Mouse (Mus musculus) liver, embryonic 12.5 days (tissue): ENCODE measurements around the gene Ribc2. TPM values are rescaled to one million over a fixed set of nuclear protein-coding genes. Genes with fewer than 3 reads are reported as not detected.

Experiments
- ATAC-seq: fragments of 200-750 bp; cut with Nextera tagmentation; 2 replicates; pipeline ENCODE4 v1.8.0; 2017; ENCODE audit warnings: moderate number of reproducible peaks, mild to moderate bottlenecking, moderate library complexity
- H3K27ac ChIP-seq: fragments of 300-500 bp; sonication (generic); 2 replicates; pipeline ENCODE4 v1.5.1; 2016; ENCODE audit warnings: mild to moderate bottlenecking
- H3K27me3 ChIP-seq: fragments of 300-500 bp; sonication (generic); replicated peaks from 2 replicates; pipeline ENCODE4 v1.6.1; 2016; ENCODE audit warnings: mild to moderate bottlenecking, moderate library complexity
- H3K36me3 ChIP-seq: fragments of 300-500 bp; sonication (generic); 2 replicates; pipeline ENCODE4 v1.6.1; 2016; ENCODE audit warnings: mild to moderate bottlenecking, moderate library complexity
- H3K4me1 ChIP-seq: fragments of 300-500 bp; sonication (generic); 2 replicates; pipeline ENCODE4 v1.6.1; 2016
- H3K4me2 ChIP-seq: fragments of 300-500 bp; sonication (generic); 2 replicates; pipeline ENCODE4 v1.6.1; 2016; ENCODE audit warnings: mild to moderate bottlenecking, moderate library complexity
- H3K4me3 ChIP-seq: fragments of 300-500 bp; sonication (generic); 2 replicates; pipeline ENCODE4 v1.5.1; 2016; ENCODE audit warnings: mild to moderate bottlenecking, moderate library complexity
- H3K9ac ChIP-seq: fragments of 300-500 bp; sonication (generic); 2 replicates; pipeline ENCODE4 v1.6.1; 2016; ENCODE audit warnings: mild to moderate bottlenecking, moderate library complexity
- H3K9me3 ChIP-seq: fragments of 300-500 bp; sonication (generic); replicated peaks from 2 replicates; pipeline ENCODE4 v1.6.1; 2016; ENCODE audit warnings: mild to moderate bottlenecking, moderate library complexity
- WGBS: fragments of 180-500 bp; shearing (Covaris S2); methylation state at CpG from one replicate; pipeline ENCODE4 v1.1.7; 2016; ENCODE audit not compliant: insufficient replicate concordance; 5-methylcytosine and 5-hydroxymethylcytosine counted together
- polyA plus RNA-seq: library from polyadenylated mRNA; unstranded; fragments of >200 nt; fragmentation: Nextera tagmentation; extraction: Ambion mirVana; gene quantifications from 2 replicates; pipeline ENCODE4 v1.2.1, GENCODE M21; 2016

Ribc2 gene
- not detected in 2 replicates for polyA plus RNA-seq

GRCm38 (mm10) chr15:85131275-85132192 is at the start of gene Ribc2, which contains the start of gene Smc1b:
Gene Ribc2 (plus strand): TSS chr15:85132078.
Gene Smc1b (minus strand): TSS chr15:85131964.
- no peak within 1 kb of the TSS for H3K9ac ChIP-seq
- peak within 1 kb of the TSS; percentile 41 for H3K4me2 ChIP-seq
- WGBS: 29% methylated on average over 56 of the region's 58 CpGs
- no peak within 1 kb of the TSS for H3K27ac ChIP-seq
- no peaks in the 10 kb centered on the region for H3K9me3 ChIP-seq
- H3K27me3 ChIP-seq: peaks cover 29% of the 10 kb centered on the region
- H3K4me1 ChIP-seq: no peaks in the 10 kb centered on the region
- no peak for ATAC-seq
- no peaks in the 10 kb centered on the region for H3K36me3 ChIP-seq
- H3K4me3 ChIP-seq: no peak within 1 kb of the TSS; the same call in 1 of the 2 replicates

GRCm38 (mm10) chr15:85085641-85086040 is 46.2 kb upstream of the Ribc2 start:
- no peak for ATAC-seq
- H3K27me3 ChIP-seq: no peaks in the 10 kb centered on the region
- H3K4me3 ChIP-seq: no peak overlapping the region
- no peaks in the 10 kb centered on the region for H3K4me1 ChIP-seq
- no peak overlapping the region for H3K27ac ChIP-seq
- H3K4me2 ChIP-seq: no peak overlapping the region
- no peak overlapping the region for H3K9ac ChIP-seq
- no peaks in the 10 kb centered on the region for H3K36me3 ChIP-seq
- H3K9me3 ChIP-seq: no peaks in the 10 kb centered on the region
- 42% methylated on average over 1 of the region's 1 CpGs for WGBS

- H3K27ac ChIP-seq: no peak overlapping the region
- no peaks in the 10 kb centered on the region for H3K36me3 ChIP-seq
- H3K27me3 ChIP-seq: peaks cover 29% of the 10 kb centered on the region
- H3K4me2 ChIP-seq: peak overlapping the region; percentile 41
- WGBS: 27% methylated on average over 10 of the region's 10 CpGs
- H3K4me1 ChIP-seq: no peaks in the 10 kb centered on the region
- no peak for ATAC-seq
- no peak overlapping the region for H3K9ac ChIP-seq
- no peaks in the 10 kb centered on the region for H3K9me3 ChIP-seq
- no peak overlapping the region; the same call in 1 of the 2 replicates for H3K4me3 ChIP-seq
Observed at GRCm38 (mm10) chr15:85132193-85132520, 279 bp downstream of the Ribc2 start.

GRCm38 (mm10) chr15:85135143-85135542 is 3.3 kb downstream of the Ribc2 start:
- Histone ChIP-seq H3K9ac (no peak overlapping the region), H3K4me1 (no peaks in the 10 kb centered on the region), H3K4me2 (no peak overlapping the region), H3K27me3 (peaks cover 29% of the 10 kb centered on the region), H3K9me3 (no peaks in the 10 kb centered on the region), H3K36me3 (no peaks in the 10 kb centered on the region), H3K4me3 (no peak overlapping the region), H3K27ac (no peak overlapping the region)
- ATAC-seq: no peak
- WGBS: 26% methylated on average over 9 of the region's 9 CpGs

- ATAC-seq: no peak
- no peaks in the 10 kb centered on the region for H3K4me1 ChIP-seq
- H3K27ac ChIP-seq: no peak overlapping the region
- H3K27me3 ChIP-seq: no peaks in the 10 kb centered on the region
- no peak overlapping the region for H3K4me3 ChIP-seq
- H3K36me3 ChIP-seq: no peaks in the 10 kb centered on the region
- H3K9ac ChIP-seq: no peak overlapping the region
- H3K4me2 ChIP-seq: no peak overlapping the region
- 77% methylated on average over 10 of the region's 10 CpGs for WGBS
- H3K9me3 ChIP-seq: no peaks in the 10 kb centered on the region
Observed at GRCm38 (mm10) chr15:85141290-85141689, 9.4 kb downstream of the Ribc2 start.

GRCm38 (mm10) chr15:85142441-85142840 is 10.6 kb downstream of the Ribc2 start:
- WGBS: 44% methylated on average over 2 of the region's 2 CpGs
- no peak overlapping the region for H3K4me3 ChIP-seq

GRCm38 (mm10) chr15:85143161-85143560 is 11.3 kb downstream of the Ribc2 start:
- 77% methylated on average over 11 of the region's 11 CpGs for WGBS
- Histone ChIP-seq H3K36me3 (no peaks in the 10 kb centered on the region), H3K4me2 (no peak overlapping the region), H3K27me3 (no peaks in the 10 kb centered on the region), H3K4me3 (no peak overlapping the region), H3K27ac (no peak overlapping the region), H3K4me1 (no peaks in the 10 kb centered on the region), H3K9me3 (no peaks in the 10 kb centered on the region), H3K9ac (no peak overlapping the region)
- no peak for ATAC-seq

More at GRCm38 (mm10) chr15:85142441-85142840, 10.6 kb downstream of the Ribc2 start:
- Histone ChIP-seq H3K9ac (no peak overlapping the region), H3K27me3 (no peaks in the 10 kb centered on the region), H3K27ac (no peak overlapping the region), H3K9me3 (no peaks in the 10 kb centered on the region), H3K4me2 (no peak overlapping the region), H3K36me3 (no peaks in the 10 kb centered on the region), H3K4me1 (no peaks in the 10 kb centered on the region)
- no peak for ATAC-seq

- Histone ChIP-seq H3K4me3 (no peak overlapping the region), H3K36me3 (no peaks in the 10 kb centered on the region), H3K4me2 (no peak overlapping the region), H3K9me3 (no peaks in the 10 kb centered on the region), H3K4me1 (no peaks in the 10 kb centered on the region), H3K9ac (no peak overlapping the region), H3K27ac (no peak overlapping the region), H3K27me3 (no peaks in the 10 kb centered on the region)
- ATAC-seq: no peak
- WGBS: 71% methylated on average over 1 of the region's 1 CpGs
Observed at GRCm38 (mm10) chr15:85143747-85144146, 11.9 kb downstream of the Ribc2 start.

GRCm38 (mm10) chr15:85144249-85144648 is 12.4 kb downstream of the Ribc2 start:
- Histone ChIP-seq H3K9me3 (no peaks in the 10 kb centered on the region), H3K36me3 (no peaks in the 10 kb centered on the region), H3K9ac (no peak overlapping the region), H3K27ac (no peak overlapping the region), H3K4me1 (no peaks in the 10 kb centered on the region), H3K27me3 (no peaks in the 10 kb centered on the region), H3K4me2 (no peak overlapping the region), H3K4me3 (no peak overlapping the region)
- WGBS: 69% methylated on average over 5 of the region's 5 CpGs
- ATAC-seq: no peak

GRCm38 (mm10) chr15:85151433-85151918 is 19.6 kb downstream of the Ribc2 start:
- H3K27me3 ChIP-seq: 0 out of 2 replicates have a peak, but pooled peaks cover 4% of the 10 kb centered on the region
- 0 out of 2 replicates have a peak, but pooled peaks have one; percentile 21 for ATAC-seq

GRCm38 (mm10) chr15:85152577-85152976 is 20.7 kb downstream of the Ribc2 start:
- Histone ChIP-seq H3K4me1 (no peaks in the 10 kb centered on the region), H3K36me3 (no peaks in the 10 kb centered on the region), H3K27me3 (0 out of 2 replicates have a peak, but pooled peaks cover 4% of the 10 kb centered on the region), H3K9me3 (no peaks in the 10 kb centered on the region), H3K4me2 (no peak overlapping the region), H3K4me3 (no peak overlapping the region), H3K27ac (no peak overlapping the region), H3K9ac (no peak overlapping the region)
- no peak for ATAC-seq
- 45% methylated on average over 3 of the region's 3 CpGs for WGBS

More at GRCm38 (mm10) chr15:85151433-85151918, 19.6 kb downstream of the Ribc2 start:
- H3K4me3 ChIP-seq: no peak overlapping the region
- no peaks in the 10 kb centered on the region for H3K9me3 ChIP-seq
- no peak overlapping the region for H3K9ac ChIP-seq
- 27% methylated on average over 13 of the region's 13 CpGs for WGBS
- H3K4me2 ChIP-seq: no peak overlapping the region
- H3K36me3 ChIP-seq: no peaks in the 10 kb centered on the region
- H3K4me1 ChIP-seq: no peaks in the 10 kb centered on the region
- H3K27ac ChIP-seq: no peak overlapping the region

GRCm38 (mm10) chr15:85154091-85154490 is 22.2 kb downstream of the Ribc2 start:
- ATAC-seq: no peak
- WGBS: 66% methylated on average over 3 of the region's 3 CpGs

More at GRCm38 (mm10) chr15:85154091-85154490, 22.2 kb downstream of the Ribc2 start:
- H3K4me3 ChIP-seq: no peak overlapping the region
- no peak overlapping the region for H3K9ac ChIP-seq
- no peaks in the 10 kb centered on the region for H3K36me3 ChIP-seq
- H3K4me1 ChIP-seq: no peaks in the 10 kb centered on the region
- 0 out of 2 replicates have a peak, but pooled peaks cover 4% of the 10 kb centered on the region for H3K27me3 ChIP-seq
- no peak overlapping the region for H3K4me2 ChIP-seq
- no peak overlapping the region for H3K27ac ChIP-seq
- H3K9me3 ChIP-seq: no peaks in the 10 kb centered on the region
